Mouse (Mus musculus) lung, adult 2 months (tissue): Measurements from ENCODE around the gene Wfdc21.

ENCODE experiments used
- CTCF ChIP-seq: fragments of 200-500 bp; IDR thresholded peaks from 2 replicates; pipeline ENCODE4 v1.5.1; 2011; ENCODE audit warnings: mild to moderate bottlenecking, low read length, control low read depth; ENCODE audit not compliant: insufficient read depth
- POLR2A ChIP-seq: fragments of 200-500 bp; IDR thresholded peaks from 2 replicates; pipeline ENCODE4 v1.6.1; 2011; ENCODE audit warnings: low read depth, mild to moderate bottlenecking, control low read depth, low read length, borderline replicate concordance; ENCODE audit errors: extremely low read depth

- TF ChIP-seq CTCF (0 out of 2 replicates have a peak, but pooled peaks have one; percentile 3), POLR2A (no peak)
Measured at GRCm38 (mm10) chr11:83787401-83788021, 40.8 kb downstream of the Wfdc21 start.
